Mouse (Mus musculus): ENCODE results near the gene Hist1h1d. TPM values are rescaled to one million over a fixed set of nuclear protein-coding genes. Genes with fewer than 3 reads are reported as not detected.

Hist1h1d gene
- total RNA-seq, 2 experiments from 2014 or later = 12.0 to 12.4 TPM

Small RNA genes lying within 50 kb of the gene (microRNA-seq; reads per million reads assigned to microRNA genes)
- gene Gm44297 (not detected), gene Gm44359 (not detected), gene Gm44394 (not detected), gene n-TStga1 (not detected)

Other genes with a start within 250 kb of the Hist1h1d start
- 10 to 100 TPM; 42.6 to 49.5 TPM for gene Zfp322a, start 184.1 kb upstream of the Hist1h1d start, total RNA-seq (2021)
- gene Abt1, start 129.4 kb upstream of the Hist1h1d start, total RNA-seq (2021) = 1 to 10 TPM; 5.6 to 6.1 TPM
- not detected for gene Btn1a1, start 87.4 kb upstream of the Hist1h1d start, total RNA-seq (2021)
- gene Btn2a2, start 64.4 kb upstream of the Hist1h1d start, total RNA-seq (2021) = not detected
- 100 to 1,000 TPM; 441 to 470 TPM for gene Hist1h4h, start 22.2 kb upstream of the Hist1h1d start, total RNA-seq (2021)
- 10 to 100 TPM; 74.6 to 86.0 TPM for gene Hist1h2af, start 19.4 kb upstream of the Hist1h1d start, total RNA-seq (2021)
- 10 to 100 TPM; 22.0 to 28.6 TPM for gene Hist1h3g, start 17.8 kb upstream of the Hist1h1d start, total RNA-seq (2021)
- 1 to 10 TPM; 4.5 to 6.1 TPM for gene Hist1h2bh, start 9.9 kb upstream of the Hist1h1d start, total RNA-seq (2021)
- 10 to 100 TPM; 42.2 to 44.0 TPM for gene Hist1h3f, start 9.2 kb upstream of the Hist1h1d start, total RNA-seq (2021)
- gene Hist1h4f, start 1.6 kb upstream of the Hist1h1d start, total RNA-seq (2021) = 100 to 1,000 TPM; 224 to 235 TPM
- 100 to 1,000 TPM; 130 to 134 TPM for gene Hist1h3e, start 9.1 kb downstream of the Hist1h1d start, total RNA-seq (2021)
- gene Hist1h2ae, start 18.0 kb downstream of the Hist1h1d start, total RNA-seq (2021) = 10 to 100 TPM; 24.5 to 31.0 TPM
- gene Hist1h2bg, start 18.1 kb downstream of the Hist1h1d start, total RNA-seq (2021) = 100 to 1,000 TPM; 203 to 225 TPM
- gene Hist1h2bf, start 20.9 kb downstream of the Hist1h1d start, total RNA-seq (2021) = 100 to 1,000 TPM in 1 of 2 experiments, 10 to 100 TPM in 1; 87.5 to 105 TPM
- gene Hist1h2ad, start 21.1 kb downstream of the Hist1h1d start, total RNA-seq (2021) = 10 to 100 TPM; 18.6 to 25.5 TPM
- 10 to 100 TPM; 18.8 to 24.3 TPM for gene Hist1h3d, start 22.5 kb downstream of the Hist1h1d start, total RNA-seq (2021)
- gene Hist1h4d, start 28.3 kb downstream of the Hist1h1d start, total RNA-seq (2021) = 100 to 1,000 TPM; 177 to 192 TPM
- 10 to 100 TPM; 13.0 to 16.9 TPM for gene Hist1h2be, start 67.9 kb downstream of the Hist1h1d start, total RNA-seq (2021)
- 100 to 1,000 TPM; 112 to 117 TPM for gene Hist1h1e, start 69.3 kb downstream of the Hist1h1d start, total RNA-seq (2021)
- 1 to 10 TPM; 4.8 to 5.4 TPM for gene Hist1h2ac, start 130.7 kb downstream of the Hist1h1d start, total RNA-seq (2021)
- 10 to 100 TPM; 16.7 to 17.0 TPM for gene Hist1h2bc, start 130.9 kb downstream of the Hist1h1d start, total RNA-seq (2021)
- not detected for gene Hist1h1t, start 142.6 kb downstream of the Hist1h1d start, total RNA-seq (2021)
- 100 to 1,000 TPM; 109 to 126 TPM for gene Hist1h4c, start 145.2 kb downstream of the Hist1h1d start, total RNA-seq (2021)
- gene Hfe, start 157.6 kb downstream of the Hist1h1d start, total RNA-seq (2021) = 1 to 10 TPM; 1.7 to 2.3 TPM
- gene Hist1h1c, start 185.5 kb downstream of the Hist1h1d start, total RNA-seq (2021) = 100 to 1,000 TPM; 154 to 166 TPM
- 10 to 100 TPM; 39.8 to 41.0 TPM for gene Hist1h3c, start 192.3 kb downstream of the Hist1h1d start, total RNA-seq (2021)
- 10 to 100 TPM; 62.4 to 81.1 TPM for gene Hist1h2bb, start 193.5 kb downstream of the Hist1h1d start, total RNA-seq (2021)
- gene Hist1h2ab, start 197.9 kb downstream of the Hist1h1d start, total RNA-seq (2021) = 100 to 1,000 TPM; 116 to 120 TPM
- gene Hist1h3b, start 199.0 kb downstream of the Hist1h1d start, total RNA-seq (2021) = 100 to 1,000 TPM in 1 of 2 experiments, 10 to 100 TPM in 1; 95.4 to 102 TPM
- 100 to 1,000 TPM; 139 to 151 TPM for gene Hist1h4b, start 203.8 kb downstream of the Hist1h1d start, total RNA-seq (2021)
- gene Hist1h4a, start 208.0 kb downstream of the Hist1h1d start, total RNA-seq (2021) = 100 to 1,000 TPM; 134 to 137 TPM
- gene Hist1h3a, start 209.1 kb downstream of the Hist1h1d start, total RNA-seq (2021) = 100 to 1,000 TPM; 114 to 125 TPM
- 10 to 100 TPM; 62.9 to 79.4 TPM for gene Hist1h1a, start 210.4 kb downstream of the Hist1h1d start, total RNA-seq (2021)
- not detected for gene Trim38, start 216.7 kb downstream of the Hist1h1d start, total RNA-seq (2021)